Mouse (Mus musculus) liver, postnatal 0 days (tissue): ENCODE measurements around the gene Fam184b.

ENCODE experiments used
- CTCF ChIP-seq: sonication (generic); IDR thresholded peaks from 2 replicates; pipeline ENCODE4 v1.5.1; 2016; ENCODE audit warnings: antibody characterized with exemption, low read depth
- EP300 ChIP-seq: IDR thresholded peaks from 2 replicates; pipeline ENCODE4 v1.6.1; 2016; ENCODE audit warnings: antibody characterized with exemption, low read depth, mild to moderate bottlenecking

DNA sequence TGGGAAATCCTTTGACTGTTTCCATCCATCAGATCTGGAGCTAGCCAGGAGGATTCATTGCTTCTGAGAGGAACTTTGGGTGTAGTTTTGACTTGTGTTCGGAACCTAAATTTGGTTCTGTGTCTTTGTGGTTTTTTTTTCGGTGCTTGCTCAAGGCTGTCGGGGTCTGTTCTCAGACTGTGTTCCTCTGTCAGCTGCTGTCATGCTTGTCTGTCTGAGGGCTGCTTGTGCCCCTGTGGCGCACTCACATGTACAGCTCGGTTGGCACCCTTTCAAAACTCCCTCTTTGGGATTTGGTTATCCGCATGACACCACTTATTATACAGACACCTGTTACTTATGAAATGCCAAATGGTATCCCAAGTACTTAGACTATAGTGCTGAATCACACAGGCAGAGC lies 117.8 kb downstream of the Fam184b start:
- TF ChIP-seq EP300, result no peak
- no peak for TF ChIP-seq CTCF
